Mouse (Mus musculus) MEL (cell line): ENCODE results near the gene Vti1a.

Experiments used
- BHLHE40 ChIP-seq: IDR thresholded peaks from 2 replicates; pipeline ENCODE4 v1.6.1; 2012; ENCODE audit warnings: low read depth, mild to moderate bottlenecking, inconsistent platforms, low read length, improper control_type of control experiment, borderline replicate concordance
- CHD1 ChIP-seq: IDR thresholded peaks from 2 replicates; pipeline ENCODE4 v1.6.1; 2012; ENCODE audit warnings: low read depth, mild to moderate bottlenecking, inconsistent platforms, low read length, improper control_type of control experiment
- CTCF ChIP-seq, 3 experiments: IDR thresholded peaks in 2 of 3; conservative IDR thresholded peaks in 1 of 3; 2 replicates each; pipeline ENCODE4 v1.5.1; 2011 to 2012; ENCODE audit warnings: low read length in 3 of 3, low read depth in 2 of 3, mild to moderate bottlenecking in 2 of 3, improper control_type of control experiment in 1 of 3, inconsistent platforms in 1 of 3, mixed read lengths in 1 of 3, moderate library complexity in 1 of 3; ENCODE audit not compliant: control insufficient read depth in 1 of 3, insufficient read depth in 1 of 3, poor library complexity in 1 of 3, severe bottlenecking in 1 of 3
- E2F4 ChIP-seq: IDR thresholded peaks from 2 replicates; pipeline ENCODE4 v1.6.1; 2011; ENCODE audit warnings: low read depth, low read length, improper control_type of control experiment, borderline replicate concordance
- EP300 ChIP-seq, 2 experiments: IDR thresholded peaks; 2 replicates each; pipeline ENCODE4 v1.6.1; 2011; ENCODE audit warnings: improper control_type of control experiment in 2 of 2, low read length in 2 of 2, low read depth in 1 of 2, mild to moderate bottlenecking in 1 of 2
- POLR2A ChIP-seq, 2 experiments: IDR thresholded peaks; 2 replicates each; pipeline ENCODE4 v1.6.1; 2011 to 2012; ENCODE audit warnings: low read length in 2 of 2, mild to moderate bottlenecking in 2 of 2, control low read depth in 1 of 2, improper control_type of control experiment in 1 of 2, low read depth in 1 of 2, moderate library complexity in 1 of 2; ENCODE audit not compliant: control insufficient read depth in 1 of 2, insufficient read depth in 1 of 2, poor library complexity in 1 of 2
- POLR2AphosphoS2 ChIP-seq: IDR thresholded peaks from 2 replicates; pipeline ENCODE4 v1.6.1; 2011; ENCODE audit warnings: low read length, improper control_type of control experiment

DNA sequence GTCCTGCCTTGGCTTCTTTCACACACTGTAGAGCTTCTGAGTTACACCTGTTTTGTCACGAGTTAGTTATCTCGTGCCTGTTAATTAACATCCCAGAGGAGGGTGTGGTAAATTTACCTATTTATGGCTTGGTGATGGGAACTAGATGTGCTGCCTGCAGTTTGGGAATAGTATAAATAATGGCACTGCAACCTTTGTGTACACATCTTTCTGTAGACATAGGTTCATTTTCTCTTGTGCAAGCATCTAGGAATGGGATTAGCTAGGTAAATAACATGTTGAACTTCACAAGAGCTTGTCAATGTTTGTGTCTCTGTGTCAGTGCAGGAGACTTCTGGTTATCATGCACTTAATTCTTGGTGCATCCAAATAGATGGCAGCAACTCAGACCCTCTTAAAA, 204.1 kb downstream of the Vti1a start:
- TF ChIP-seq E2F4 (no peak), POLR2A (IDR thresholded peaks at IDR 0.05; ENCODE audit: control insufficient read depth in 1 of 2, insufficient read depth in 1 of 2, low read depth in 1 of 2, low read length in 2 of 2, poor library complexity in 1 of 2) (no peak), CHD1 (no peak), CTCF (IDR thresholded peaks at IDR 0.05 in 2 of 3, conservative IDR thresholded peaks at IDR 0.05 in 1 of 3; ENCODE audit: control insufficient read depth in 1 of 3, insufficient read depth in 1 of 3, low read depth in 2 of 3, low read length in 3 of 3, poor library complexity in 1 of 3, severe bottlenecking in 1 of 3) (no peak), BHLHE40 (no peak), EP300 (IDR thresholded peaks at IDR 0.05; ENCODE audit: low read depth in 1 of 2, low read length in 2 of 2) (no peak), POLR2AphosphoS2 (no peak)
